Mouse (Mus musculus) adrenal gland, postnatal 4 days (tissue): ENCODE data around the gene Myo5a. TPM values are rescaled to one million over a fixed set of nuclear protein-coding genes. Genes with fewer than 3 reads are reported as not detected.

Experiments
- DNase-seq, 2 experiments: peaks; one replicate each; pipeline ENCODE4 v3.0.0; 2021 to 2022; ENCODE audit warnings: low spot score in 2 of 2, mixed read lengths in 2 of 2
- long read RNA-seq, 2 experiments: library from polyadenylated mRNA; stranded (forward); transcript quantifications; one replicate each; pipeline ENCODE4 v2.0.0; 2021
- total RNA-seq, 2 experiments: library from RNA; stranded (reverse); gene quantifications; 2 replicates each; pipeline ENCODE4 v1.2.3; 2021

The Myo5a gene
- 10 to 100 TPM; 33.6 to 37.9 TPM for total RNA-seq
- long read RNA-seq, experiment 1, result 0 reads
- long read RNA-seq, experiment 2, partial matches to known transcripts, result 4 of 9 reads
- long read RNA-seq, experiment 2, other reads (novel, unspliced or antisense), result 5 of 9 reads

GRCm38 (mm10) chr9:75070457-75071028 lies at the start of gene Myo5a:
Myo5a (plus strand) TSS chr9:75071015.
- DNase-seq, result no peak

GRCm38 (mm10) chr9:75022546-75022945 lies 48.3 kb upstream of the Myo5a start:
- DNase-seq, result no peak

GRCm38 (mm10) chr9:75023150-75023894 lies 47.5 kb upstream of the Myo5a start:
- DNase-seq, result no peak

GRCm38 (mm10) chr9:75024089-75024488 lies 46.7 kb upstream of the Myo5a start:
- DNase-seq, result no peak

GRCm38 (mm10) chr9:75025689-75026088 lies 45.1 kb upstream of the Myo5a start:
- no peak for DNase-seq

- DNase-seq, result no peak
Observed at GRCm38 (mm10) chr9:75032408-75032807, 38.4 kb upstream of the Myo5a start.

- no peak for DNase-seq
Observed at GRCm38 (mm10) chr9:75033141-75033540, 37.7 kb upstream of the Myo5a start.

- no peak for DNase-seq
Observed at GRCm38 (mm10) chr9:75034691-75035090, 36.1 kb upstream of the Myo5a start.

- DNase-seq, result no peak
Observed at GRCm38 (mm10) chr9:75035944-75036343, 34.9 kb upstream of the Myo5a start.

GRCm38 (mm10) chr9:75037451-75038356 lies 33.1 kb upstream of the Myo5a start, which contains the start of gene Arpp19:
Arpp19 (plus strand) TSS chr9:75037614.
- peak; percentile 53 to 69 for DNase-seq

GRCm38 (mm10) chr9:75038357-75038688 lies 32.5 kb upstream of the Myo5a start:
- DNase-seq, result no peak

- DNase-seq, result no peak
Observed at GRCm38 (mm10) chr9:75040566-75040965, 30.2 kb upstream of the Myo5a start.

- DNase-seq, result no peak
Observed at GRCm38 (mm10) chr9:75041840-75042525, 28.8 kb upstream of the Myo5a start.

- DNase-seq, result no peak
Observed at GRCm38 (mm10) chr9:75043191-75043590, 27.6 kb upstream of the Myo5a start.

GRCm38 (mm10) chr9:75047079-75047478 lies 23.7 kb upstream of the Myo5a start:
- no peak for DNase-seq

- no peak for DNase-seq
Observed at GRCm38 (mm10) chr9:75049100-75049499, 21.7 kb upstream of the Myo5a start.

GRCm38 (mm10) chr9:75050003-75050402 lies 20.8 kb upstream of the Myo5a start:
- DNase-seq, result no peak

- no peak for DNase-seq
Observed at GRCm38 (mm10) chr9:75051841-75052240, 19.0 kb upstream of the Myo5a start.

GRCm38 (mm10) chr9:75055046-75055445 lies 15.8 kb upstream of the Myo5a start:
- no peak for DNase-seq

- DNase-seq, result no peak
Observed at GRCm38 (mm10) chr9:75064678-75065331, 6.0 kb upstream of the Myo5a start.
